Mouse (Mus musculus): ENCODE measurements around the gene Fstl3. TPM values are rescaled to one million over a fixed set of nuclear protein-coding genes. Genes with fewer than 3 reads are reported as not detected.

The Fstl3 gene
- polyA plus RNA-seq, 1 experiment, result 12.1 TPM

- H3K36me3 ChIP-seq (ENCODE audit: control insufficient read depth, insufficient read depth), result no peaks in the 10 kb centered on the region
- no peaks in the 10 kb centered on the region for H3K79me3 ChIP-seq (ENCODE audit: low read depth)
- no peaks in the 10 kb centered on the region for H3K79me2 ChIP-seq (ENCODE audit: control insufficient read depth, insufficient read depth)
Observed at GRCm38 (mm10) chr10:79819606-79820005, 42.5 kb downstream of the Fstl3 start.

GRCm38 (mm10) chr10:79820277-79820676, 43.2 kb downstream of the Fstl3 start:
- Histone ChIP-seq H3K79me2 (ENCODE audit: control insufficient read depth, insufficient read depth) (no peaks in the 10 kb centered on the region), H3K27me3 (ENCODE audit: control insufficient read depth, insufficient read depth, insufficient read length) (no peaks in the 10 kb centered on the region), H3K36me3 (ENCODE audit: control insufficient read depth, insufficient read depth) (no peaks in the 10 kb centered on the region), H3K79me3 (ENCODE audit: low read depth) (no peaks in the 10 kb centered on the region), H3K4me3 (ENCODE audit: insufficient read depth, poor library complexity, severe bottlenecking) (no peak overlapping the region), H3ac (ENCODE audit: control insufficient read depth, insufficient read length, low read depth) (no peak overlapping the region)
- TF ChIP-seq FOSL1 (IDR thresholded peaks at IDR 0.05; ENCODE audit: insufficient read depth, low read length, poor library complexity, severe bottlenecking) (no peak), USF1 (IDR thresholded peaks at IDR 0.05; ENCODE audit: low read depth) (no peak), MAX (IDR thresholded peaks at IDR 0.05) (no peak), CEBPB (IDR thresholded peaks at IDR 0.05; ENCODE audit: low read depth) (no peak), CTCF (IDR thresholded peaks at IDR 0.05; ENCODE audit: control insufficient read depth, insufficient read depth, insufficient read length) (no peak), MYOD1 (IDR thresholded peaks at IDR 0.05; ENCODE audit: control insufficient read depth, insufficient read length, low read depth) (no peak), MYOG (IDR thresholded peaks at IDR 0.05; ENCODE audit: control insufficient read depth, extremely low read depth, insufficient read length) (no peak)

More at GRCm38 (mm10) chr10:79819606-79820005, 42.5 kb downstream of the Fstl3 start:
- Histone ChIP-seq H3K4me3 (ENCODE audit: insufficient read depth, poor library complexity, severe bottlenecking) (no peak overlapping the region), H3ac (ENCODE audit: control insufficient read depth, insufficient read length, low read depth) (no peak overlapping the region), H3K27me3 (ENCODE audit: control insufficient read depth, insufficient read depth, insufficient read length) (no peaks in the 10 kb centered on the region)
- TF ChIP-seq USF1 (IDR thresholded peaks at IDR 0.05; ENCODE audit: low read depth) (no peak), CTCF (IDR thresholded peaks at IDR 0.05; ENCODE audit: control insufficient read depth, insufficient read depth, insufficient read length) (no peak), FOSL1 (IDR thresholded peaks at IDR 0.05; ENCODE audit: insufficient read depth, low read length, poor library complexity, severe bottlenecking) (no peak), CEBPB (IDR thresholded peaks at IDR 0.05; ENCODE audit: low read depth) (no peak), MYOG (IDR thresholded peaks at IDR 0.05; ENCODE audit: control insufficient read depth, extremely low read depth, insufficient read length) (no peak), MAX (IDR thresholded peaks at IDR 0.05) (no peak), MYOD1 (IDR thresholded peaks at IDR 0.05; ENCODE audit: control insufficient read depth, insufficient read length, low read depth) (no peak)

- H3K4me3 ChIP-seq (ENCODE audit: insufficient read depth, poor library complexity, severe bottlenecking), result no peak within 1 kb of the TSS
- H3K79me3 ChIP-seq (ENCODE audit: low read depth), result no peaks in the 10 kb centered on the region
- no peaks in the 10 kb centered on the region for H3K79me2 ChIP-seq (ENCODE audit: control insufficient read depth, insufficient read depth)
- no peak within 1 kb of the TSS for H3ac ChIP-seq (ENCODE audit: control insufficient read depth, insufficient read length, low read depth)
- no peaks in the 10 kb centered on the region for H3K36me3 ChIP-seq (ENCODE audit: control insufficient read depth, insufficient read depth)
- peaks cover 3% of the 10 kb centered on the region for H3K27me3 ChIP-seq (ENCODE audit: control insufficient read depth, insufficient read depth, insufficient read length)
- TF ChIP-seq USF1 (IDR thresholded peaks at IDR 0.05; ENCODE audit: low read depth) (no peak), CEBPB (IDR thresholded peaks at IDR 0.05; ENCODE audit: low read depth) (no peak)
Observed at GRCm38 (mm10) chr10:79820782-79821181, 43.7 kb downstream of the Fstl3 start, which contains the start of gene Misp. Gene Misp (plus strand): TSS chr10:79820989.

GRCm38 (mm10) chr10:79821731-79822130, 44.7 kb downstream of the Fstl3 start:
- TF ChIP-seq MYOG (IDR thresholded peaks at IDR 0.05; ENCODE audit: control insufficient read depth, extremely low read depth, insufficient read length), result no peak
- no peak for TF ChIP-seq USF1 (IDR thresholded peaks at IDR 0.05; ENCODE audit: low read depth)
- no peak for TF ChIP-seq MYOD1 (IDR thresholded peaks at IDR 0.05; ENCODE audit: control insufficient read depth, insufficient read length, low read depth)
- no peak for TF ChIP-seq CTCF (IDR thresholded peaks at IDR 0.05; ENCODE audit: control insufficient read depth, insufficient read depth, insufficient read length)
- TF ChIP-seq CEBPB (IDR thresholded peaks at IDR 0.05; ENCODE audit: low read depth), result no peak
- TF ChIP-seq MAX (IDR thresholded peaks at IDR 0.05), result no peak
- TF ChIP-seq FOSL1 (IDR thresholded peaks at IDR 0.05; ENCODE audit: insufficient read depth, low read length, poor library complexity, severe bottlenecking), result no peak
- Histone ChIP-seq H3K79me3 (ENCODE audit: low read depth) (no peaks in the 10 kb centered on the region), H3K36me3 (ENCODE audit: control insufficient read depth, insufficient read depth) (no peaks in the 10 kb centered on the region), H3K4me3 (ENCODE audit: insufficient read depth, poor library complexity, severe bottlenecking) (no peak overlapping the region), H3ac (ENCODE audit: control insufficient read depth, insufficient read length, low read depth) (no peak overlapping the region), H3K79me2 (ENCODE audit: control insufficient read depth, insufficient read depth) (no peaks in the 10 kb centered on the region), H3K27me3 (ENCODE audit: control insufficient read depth, insufficient read depth, insufficient read length) (peaks cover 11% of the 10 kb centered on the region)

GRCm38 (mm10) chr10:79822372-79822771, 45.3 kb downstream of the Fstl3 start:
- Histone ChIP-seq H3K27me3 (ENCODE audit: control insufficient read depth, insufficient read depth, insufficient read length) (peaks cover 13% of the 10 kb centered on the region), H3K79me3 (ENCODE audit: low read depth) (no peaks in the 10 kb centered on the region), H3K4me3 (ENCODE audit: insufficient read depth, poor library complexity, severe bottlenecking) (no peak overlapping the region), H3K79me2 (ENCODE audit: control insufficient read depth, insufficient read depth) (no peaks in the 10 kb centered on the region), H3ac (ENCODE audit: control insufficient read depth, insufficient read length, low read depth) (no peak overlapping the region), H3K36me3 (ENCODE audit: control insufficient read depth, insufficient read depth) (no peaks in the 10 kb centered on the region)
- no peak for TF ChIP-seq USF1 (IDR thresholded peaks at IDR 0.05; ENCODE audit: low read depth)
- TF ChIP-seq CTCF (IDR thresholded peaks at IDR 0.05; ENCODE audit: control insufficient read depth, insufficient read depth, insufficient read length), result no peak
- no peak for TF ChIP-seq MYOD1 (IDR thresholded peaks at IDR 0.05; ENCODE audit: control insufficient read depth, insufficient read length, low read depth)
- TF ChIP-seq MAX (IDR thresholded peaks at IDR 0.05), result no peak
- no peak for TF ChIP-seq FOSL1 (IDR thresholded peaks at IDR 0.05; ENCODE audit: insufficient read depth, low read length, poor library complexity, severe bottlenecking)
- TF ChIP-seq CEBPB (IDR thresholded peaks at IDR 0.05; ENCODE audit: low read depth), result no peak
- no peak for TF ChIP-seq MYOG (IDR thresholded peaks at IDR 0.05; ENCODE audit: control insufficient read depth, extremely low read depth, insufficient read length)

- TF ChIP-seq MYOG (IDR thresholded peaks at IDR 0.05; ENCODE audit: control insufficient read depth, extremely low read depth, insufficient read length), result no peak
- no peak for TF ChIP-seq FOSL1 (IDR thresholded peaks at IDR 0.05; ENCODE audit: insufficient read depth, low read length, poor library complexity, severe bottlenecking)
- no peak for TF ChIP-seq MAX (IDR thresholded peaks at IDR 0.05)
- H3K4me3 ChIP-seq (ENCODE audit: insufficient read depth, poor library complexity, severe bottlenecking), result no peak overlapping the region
- no peaks in the 10 kb centered on the region for H3K79me2 ChIP-seq (ENCODE audit: control insufficient read depth, insufficient read depth)
- H3K79me3 ChIP-seq (ENCODE audit: low read depth), result no peaks in the 10 kb centered on the region
- H3K27me3 ChIP-seq (ENCODE audit: control insufficient read depth, insufficient read depth, insufficient read length), result peaks cover 13% of the 10 kb centered on the region
- no peak overlapping the region for H3ac ChIP-seq (ENCODE audit: control insufficient read depth, insufficient read length, low read depth)
- H3K36me3 ChIP-seq (ENCODE audit: control insufficient read depth, insufficient read depth), result no peaks in the 10 kb centered on the region
Observed at GRCm38 (mm10) chr10:79823011-79823410, 45.9 kb downstream of the Fstl3 start.

Measured in C2C12 (cell line).